Comparison of ENCODE assay signal across 24 mouse cellular contexts in the genomic region with DNA sequence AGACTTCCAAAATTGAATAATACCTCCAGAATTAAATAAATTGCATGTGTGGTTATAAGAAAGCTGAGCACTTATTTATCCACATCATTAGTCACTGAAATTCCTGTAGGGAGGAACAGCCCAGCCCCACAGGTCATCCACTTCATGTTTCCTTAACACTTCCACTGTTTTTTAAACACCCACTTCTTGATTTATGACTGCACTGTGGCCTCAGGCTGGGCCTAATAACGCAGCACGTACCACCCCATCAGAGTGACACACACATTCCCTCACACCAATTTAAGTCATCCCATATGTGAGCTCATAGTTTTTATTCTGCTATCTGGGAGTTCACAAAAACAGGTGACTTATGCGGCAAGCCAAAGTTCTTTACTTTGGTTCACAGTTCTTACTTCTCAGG. TPM values are rescaled to one million over a fixed set of nuclear protein-coding genes. Genes with fewer than 3 reads are reported as not detected.
"Had no signal": no experiment of that assay in that cellular context is flagged by ENCODE, and none has a peak within 500 bp of the region (broad histone marks: within the 10 kb centered on the region; RNA-seq: fewer than 3 reads in every experiment).

No protein-coding gene starts in this region.

- H3K27me3 ChIP-seq: limb, embryonic 15.5 days; liver, embryonic 12.5 days; midbrain, embryonic 15.5 days; neural tube, embryonic 12.5 days; stomach, embryonic 15.5 days had no signal

- H3K27ac ChIP-seq: limb, embryonic 15.5 days; liver, embryonic 12.5 days; midbrain, embryonic 15.5 days; neural tube, embryonic 12.5 days; stomach, embryonic 15.5 days had no signal

- DNase-seq: kidney, adult 11 months; kidney, adult 9 months; kidney, postnatal 36 days; layer of hippocampus, adult 9-11 months; layer of hippocampus, postnatal 36 days; lung, embryonic 14.5 days; lung, postnatal 10 days; lung, postnatal 4 days; retina, postnatal 1 day; right cerebral cortex, postnatal 4 days; thymus, postnatal 36 days had no signal

- H3K4me2 ChIP-seq: limb, embryonic 15.5 days; liver, embryonic 12.5 days; lung, embryonic 14.5 days; midbrain, embryonic 11.5 days; midbrain, embryonic 15.5 days; neural tube, embryonic 12.5 days; stomach, embryonic 15.5 days had no signal

- ATAC-seq: liver, embryonic 12.5 days; midbrain, embryonic 15.5 days had no signal

- H3K36me3 ChIP-seq: limb, embryonic 15.5 days; liver, embryonic 12.5 days; midbrain, embryonic 15.5 days; neural tube, embryonic 12.5 days; stomach, embryonic 15.5 days had no signal

- H3K9me3 ChIP-seq: limb, embryonic 15.5 days; liver, embryonic 12.5 days; midbrain, embryonic 15.5 days; neural tube, embryonic 12.5 days; stomach, embryonic 15.5 days had no signal

- H3K4me1 ChIP-seq: limb, embryonic 15.5 days; liver, embryonic 12.5 days; midbrain, embryonic 15.5 days; neural tube, embryonic 12.5 days; stomach, embryonic 15.5 days had no signal

- H3K4me3 ChIP-seq: limb, embryonic 15.5 days; liver, embryonic 12.5 days; midbrain, embryonic 15.5 days; neural tube, embryonic 12.5 days; stomach, embryonic 15.5 days had no signal

- H3K9ac ChIP-seq: limb, embryonic 15.5 days; liver, embryonic 12.5 days; lung, embryonic 14.5 days; midbrain, embryonic 15.5 days; neural tube, embryonic 12.5 days; stomach, embryonic 15.5 days had no signal

RNA-seq across cellular contexts. Expression of gene Nt5c1b, which starts 52.6 kb away (rescaled TPM):
- total RNA-seq: layer of hippocampus, adult 18-20 months; layer of hippocampus, postnatal 36 days; left cerebral cortex, postnatal 36 days; megakaryocyte, adult 5-6 weeks; neutrophil, adult 5-6 weeks had no signal
- polyA plus RNA-seq: limb, embryonic 15.5 days; liver, embryonic 12.5 days; liver, embryonic 16.5 days; midbrain, embryonic 11.5 days; midbrain, embryonic 15.5 days; neural tube, embryonic 12.5 days; spleen, adult 2 months; stomach, embryonic 15.5 days; thymus, postnatal 0 days had no signal
